Mouse (Mus musculus): Measurements from ENCODE around the gene Kpna2.
"Not testable (repeated sequence)": the region's sequence is repeated elsewhere in the genome, so short reads cannot be mapped to it uniquely, and the experiment has no call there.

Kpna2 gene

DNA sequence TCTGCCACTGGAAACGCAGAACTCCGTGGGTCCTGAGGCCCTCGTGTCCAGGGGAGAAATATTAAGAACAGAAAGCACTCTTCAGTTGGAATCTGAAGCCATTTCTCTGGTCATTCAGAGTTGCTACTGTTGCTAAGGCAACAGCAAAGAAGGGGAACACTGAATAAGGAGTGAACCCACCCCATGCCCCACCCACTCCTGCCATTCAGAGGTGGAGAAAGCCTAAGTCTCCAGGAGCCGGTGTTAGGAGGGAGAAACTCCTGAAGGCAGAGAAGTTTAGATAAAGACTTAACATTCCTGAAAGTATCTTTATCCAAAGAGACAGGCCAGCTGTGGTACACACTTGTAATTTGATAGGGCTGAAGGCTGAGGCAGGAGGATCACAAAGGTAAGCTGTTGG, 20.0 kb upstream of the Kpna2 start:
- in situ Hi-C loops (cut with MboI; ENCODE audit: low sequenced_read_pairs), result no loop called here

GRCm38 (mm10) chr11:107018606-107019005, 19.3 kb upstream of the Kpna2 start:
- in situ Hi-C loops (cut with MboI; ENCODE audit: low sequenced_read_pairs), result no loop called here

DNA sequence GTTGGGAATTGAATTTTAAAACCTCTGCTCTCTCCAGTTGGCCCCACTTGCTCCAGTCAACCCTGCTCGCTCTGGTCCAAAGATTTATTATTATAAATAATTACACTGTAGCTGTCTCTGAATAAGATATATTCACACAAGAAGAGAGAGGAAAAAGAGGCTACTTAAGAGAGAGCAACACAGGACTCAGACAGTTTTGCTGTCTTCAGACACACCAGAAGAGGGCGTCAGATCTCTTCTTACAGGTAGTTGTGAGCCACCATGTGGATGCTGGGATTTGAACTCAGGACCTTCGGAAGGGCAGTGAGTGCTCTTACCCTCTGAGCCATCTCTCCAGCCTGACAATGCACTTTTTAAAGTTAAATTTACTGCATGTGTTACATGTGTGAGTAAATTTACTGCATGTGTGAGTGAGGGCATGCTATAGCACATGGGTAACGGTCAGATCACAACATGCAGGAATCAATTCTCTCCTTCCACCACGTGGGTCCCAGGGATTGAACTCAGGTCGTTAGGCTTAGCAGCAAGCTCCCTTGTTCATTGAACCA, 18.1 kb upstream of the Kpna2 start:
- in situ Hi-C loops (cut with MboI; ENCODE audit: low sequenced_read_pairs), result no loop called here

DNA sequence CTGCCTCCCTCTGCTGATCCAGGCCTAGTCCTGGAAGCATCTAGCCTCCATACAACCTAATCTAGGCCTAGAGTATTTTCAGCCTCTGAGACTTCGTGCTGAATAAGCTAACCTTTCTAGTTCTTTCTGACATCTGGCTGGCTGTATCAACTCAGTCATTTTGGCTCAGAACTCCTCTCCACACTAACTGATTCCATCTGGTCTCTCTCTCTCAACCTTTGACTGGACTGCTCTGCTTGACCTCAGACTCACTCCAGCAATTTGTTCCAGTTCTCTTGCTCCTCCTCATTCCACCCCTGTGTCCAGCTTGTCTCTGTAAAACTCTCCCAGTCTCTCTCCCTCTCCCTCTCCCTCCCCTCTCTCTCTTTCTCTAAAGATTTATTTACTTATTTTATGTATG, 17.6 kb upstream of the Kpna2 start:
- in situ Hi-C loops (cut with MboI; ENCODE audit: low sequenced_read_pairs), result no loop called here

GRCm38 (mm10) chr11:107015535-107016187, 16.3 kb upstream of the Kpna2 start:
- in situ Hi-C loops (cut with MboI; ENCODE audit: low sequenced_read_pairs), result not testable (repeated sequence)

DNA sequence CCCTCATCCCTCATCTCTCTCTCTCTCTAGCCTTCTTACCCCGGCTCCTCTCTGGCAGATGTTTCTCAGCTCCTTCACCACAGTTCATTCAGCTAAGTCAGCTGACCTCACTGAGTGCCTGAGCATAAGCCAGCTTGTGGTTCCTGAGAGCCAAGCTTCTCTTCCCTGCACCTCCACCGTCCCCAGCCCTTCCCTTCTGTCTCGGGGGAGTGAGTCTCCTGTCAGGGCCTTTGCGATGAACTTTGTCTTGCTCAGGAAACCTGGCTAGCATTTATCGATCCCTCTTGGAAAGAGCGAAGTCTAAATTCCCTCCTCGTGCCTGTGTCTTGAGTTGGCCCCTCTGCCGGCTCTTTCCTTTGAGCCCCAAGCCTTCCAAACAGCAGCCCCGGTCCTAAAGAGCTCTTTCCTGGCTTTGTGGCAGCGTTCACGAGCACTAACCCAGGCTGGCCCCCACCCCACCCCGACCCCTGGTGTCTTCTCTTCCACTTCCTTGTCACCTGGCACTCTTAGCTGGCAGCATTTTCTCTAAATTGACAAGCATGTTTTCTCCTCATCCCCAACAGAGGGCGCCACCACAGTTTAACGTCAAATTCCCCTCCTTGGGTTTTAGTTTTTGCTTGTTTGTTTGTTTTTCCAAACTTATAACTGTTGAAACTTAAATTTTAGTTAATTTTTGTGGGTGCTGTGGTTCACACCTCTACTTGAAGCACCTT, 15.4 kb upstream of the Kpna2 start:
- in situ Hi-C loops (cut with MboI; ENCODE audit: low sequenced_read_pairs), result no loop called here

DNA sequence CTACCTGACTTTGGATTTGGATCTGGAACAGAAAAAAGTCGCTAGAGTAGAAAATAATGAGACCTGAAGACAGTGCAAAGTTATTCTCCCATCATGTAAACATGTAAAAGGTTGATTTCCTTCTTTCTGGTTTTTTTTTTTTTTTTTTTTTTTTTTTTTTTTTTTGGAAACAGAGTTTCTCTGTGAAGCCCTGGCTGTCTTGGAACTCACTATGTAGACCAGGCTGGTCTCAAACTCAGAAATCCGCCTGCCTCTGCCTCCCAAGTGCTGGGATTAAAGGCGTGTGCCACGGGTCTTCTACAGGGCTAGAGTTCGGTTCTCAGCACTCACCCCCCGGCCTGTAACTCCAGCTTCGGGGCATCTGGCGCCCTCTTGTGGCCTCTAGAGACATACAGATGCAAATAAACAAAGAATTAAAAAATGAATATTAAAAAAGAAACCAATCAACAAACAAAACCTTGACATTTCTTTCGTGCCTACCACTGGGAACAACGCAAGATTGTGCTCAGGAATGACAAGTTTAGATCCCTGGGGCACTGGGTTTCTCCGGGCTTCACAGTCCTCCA, 14.8 kb upstream of the Kpna2 start:
- in situ Hi-C loops (cut with MboI; ENCODE audit: low sequenced_read_pairs), result no loop called here

DNA sequence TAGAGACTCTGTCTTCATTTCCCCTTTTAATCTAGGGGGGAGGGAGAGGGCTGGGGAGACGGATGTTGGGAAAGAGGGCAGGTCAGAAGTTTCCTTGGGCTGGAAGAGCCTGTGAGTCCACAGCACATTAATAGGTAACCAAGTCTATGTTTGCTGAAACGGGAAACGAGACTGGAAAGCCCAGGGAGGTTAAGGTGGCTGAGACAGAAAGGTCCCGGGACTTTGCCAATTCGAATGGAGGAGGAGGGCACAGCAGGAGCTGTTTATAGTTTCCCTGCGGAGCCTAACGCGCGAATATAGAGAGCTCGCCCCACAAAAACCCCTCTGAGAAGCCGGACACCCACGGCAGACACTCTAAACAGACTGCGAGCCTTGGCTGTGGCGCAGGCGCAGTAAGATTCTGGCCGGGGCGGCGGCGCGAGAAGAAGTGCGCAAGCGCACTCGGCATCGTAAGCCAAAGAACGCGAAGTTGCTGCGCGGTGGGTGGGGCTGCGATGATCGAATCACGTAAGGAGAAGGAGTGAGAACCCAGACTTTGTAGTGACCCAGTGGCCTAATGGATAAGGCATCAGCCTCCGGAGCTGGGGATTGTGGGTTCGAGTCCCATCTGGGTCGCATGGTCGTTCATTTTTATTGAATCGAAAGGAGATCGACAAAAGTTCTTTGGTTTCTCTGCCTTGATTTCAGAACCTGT, 13.1 kb upstream of the Kpna2 start:
- in situ Hi-C loops (cut with MboI; ENCODE audit: low sequenced_read_pairs), result no loop called here

- in situ Hi-C loops (cut with MboI; ENCODE audit: low sequenced_read_pairs), result no loop called here
These were observed 12.5 kb upstream of the Kpna2 start for GRCm38 (mm10) chr11:107011669-107012323.

- in situ Hi-C loops (cut with MboI; ENCODE audit: low sequenced_read_pairs), result no loop called here
These were observed 11.8 kb upstream of the Kpna2 start for GRCm38 (mm10) chr11:107011171-107011570.

DNA sequence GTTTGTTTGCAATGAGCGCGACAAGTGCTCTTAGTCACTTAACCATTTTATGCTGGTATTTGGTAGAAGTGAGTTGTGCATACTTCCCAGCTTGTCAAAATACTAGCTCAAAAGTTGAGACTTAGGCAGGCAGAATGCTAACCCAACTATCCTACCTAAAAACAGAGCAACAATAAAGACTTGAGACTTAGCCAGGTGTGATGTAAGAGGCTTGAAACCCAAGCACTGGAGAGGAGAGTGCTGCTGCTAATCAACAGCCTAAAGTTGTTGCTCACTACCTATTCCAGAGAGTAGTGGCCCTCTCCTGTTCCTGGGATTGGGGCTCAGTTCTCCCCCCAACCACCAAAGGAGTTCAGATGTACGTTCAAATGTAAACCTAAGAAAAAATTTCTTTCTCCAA, 11.1 kb upstream of the Kpna2 start:
- in situ Hi-C loops (cut with MboI; ENCODE audit: low sequenced_read_pairs), result no loop called here

- in situ Hi-C loops (cut with MboI; ENCODE audit: low sequenced_read_pairs), result no loop called here
These were observed 6.2 kb upstream of the Kpna2 start for GRCm38 (mm10) chr11:107005538-107005937.

DNA sequence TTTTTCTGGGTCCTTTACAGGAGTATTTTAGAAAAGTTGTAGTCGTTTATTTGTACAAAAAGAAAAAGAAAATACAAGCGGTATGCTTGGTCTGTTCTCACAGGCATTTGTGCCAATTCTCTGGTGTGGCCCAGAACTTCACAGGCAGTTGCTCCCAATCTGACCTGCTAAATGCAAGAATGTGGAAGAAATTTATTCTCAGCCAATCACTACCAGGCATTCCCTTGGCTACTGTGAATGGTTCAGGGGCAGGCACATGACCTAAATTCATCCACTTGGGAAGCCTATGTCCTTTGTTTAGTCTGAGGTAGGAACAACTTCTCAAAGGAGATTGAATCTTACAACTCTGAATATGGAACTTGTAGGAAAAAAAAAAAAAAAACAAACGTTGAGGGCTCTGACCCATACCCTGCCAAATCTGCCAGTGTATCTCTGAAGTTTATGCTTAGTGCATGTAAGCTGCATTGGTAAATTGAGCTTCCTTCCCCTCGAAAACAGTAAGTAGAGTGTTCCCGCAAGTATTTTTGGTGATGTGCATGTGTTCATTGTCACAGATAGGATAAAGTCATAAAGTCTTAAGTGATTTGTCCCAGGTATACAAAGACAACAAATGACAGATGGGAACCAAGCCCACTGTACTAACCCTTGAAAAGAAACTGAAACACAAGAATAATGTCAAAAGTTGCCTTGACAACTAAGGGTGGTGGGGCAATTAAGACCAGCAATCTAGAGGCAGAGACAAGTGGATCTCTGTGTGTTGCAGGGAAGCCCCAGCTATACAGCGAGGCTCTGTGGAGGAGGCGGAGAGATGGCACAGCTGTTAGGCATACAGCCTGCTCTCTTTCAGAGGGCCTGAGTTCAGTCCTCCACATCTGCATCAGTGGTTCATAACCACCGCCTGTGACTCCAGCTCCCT, 2.7 kb upstream of the Kpna2 start:
- in situ Hi-C loops (cut with MboI; ENCODE audit: low sequenced_read_pairs), result no loop called here

GRCm38 (mm10) chr11:106999949-107000513, 690 bp upstream of the Kpna2 start:
- in situ Hi-C loops (cut with MboI; ENCODE audit: low sequenced_read_pairs), result no loop called here

DNA sequence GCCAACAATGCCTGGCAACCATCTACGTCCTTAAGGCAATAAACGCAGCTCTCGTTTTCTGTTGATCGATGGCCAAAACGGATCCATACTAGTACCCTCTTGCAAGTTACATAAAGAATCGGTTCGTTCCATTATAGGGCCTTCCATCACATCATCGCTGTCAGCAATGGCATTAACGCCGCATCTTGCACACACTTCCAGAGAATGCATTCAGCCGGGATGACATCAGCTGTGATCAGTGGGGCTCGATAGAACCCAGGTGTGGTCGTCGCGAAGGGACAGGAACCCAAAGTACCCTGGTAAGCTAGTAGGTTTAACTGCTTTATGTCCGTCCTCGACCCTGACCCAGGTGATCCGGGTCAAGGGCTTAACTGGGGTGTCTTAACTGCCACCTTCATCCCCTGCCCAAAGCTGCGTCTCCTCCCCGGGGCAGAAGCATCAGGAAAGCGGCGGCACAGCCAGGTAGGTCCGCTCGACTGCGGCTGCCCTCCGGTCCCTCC, 640 bp downstream of the Kpna2 start:
- in situ Hi-C loops (cut with MboI; ENCODE audit: low sequenced_read_pairs), result no loop called here

- in situ Hi-C loops (cut with MboI; ENCODE audit: low sequenced_read_pairs), result no loop called here
These were observed 1.4 kb downstream of the Kpna2 start for GRCm38 (mm10) chr11:106997976-106998375.

GRCm38 (mm10) chr11:106996492-106996891, 2.8 kb downstream of the Kpna2 start:
- in situ Hi-C loops (cut with MboI; ENCODE audit: low sequenced_read_pairs), result not testable (repeated sequence)

DNA sequence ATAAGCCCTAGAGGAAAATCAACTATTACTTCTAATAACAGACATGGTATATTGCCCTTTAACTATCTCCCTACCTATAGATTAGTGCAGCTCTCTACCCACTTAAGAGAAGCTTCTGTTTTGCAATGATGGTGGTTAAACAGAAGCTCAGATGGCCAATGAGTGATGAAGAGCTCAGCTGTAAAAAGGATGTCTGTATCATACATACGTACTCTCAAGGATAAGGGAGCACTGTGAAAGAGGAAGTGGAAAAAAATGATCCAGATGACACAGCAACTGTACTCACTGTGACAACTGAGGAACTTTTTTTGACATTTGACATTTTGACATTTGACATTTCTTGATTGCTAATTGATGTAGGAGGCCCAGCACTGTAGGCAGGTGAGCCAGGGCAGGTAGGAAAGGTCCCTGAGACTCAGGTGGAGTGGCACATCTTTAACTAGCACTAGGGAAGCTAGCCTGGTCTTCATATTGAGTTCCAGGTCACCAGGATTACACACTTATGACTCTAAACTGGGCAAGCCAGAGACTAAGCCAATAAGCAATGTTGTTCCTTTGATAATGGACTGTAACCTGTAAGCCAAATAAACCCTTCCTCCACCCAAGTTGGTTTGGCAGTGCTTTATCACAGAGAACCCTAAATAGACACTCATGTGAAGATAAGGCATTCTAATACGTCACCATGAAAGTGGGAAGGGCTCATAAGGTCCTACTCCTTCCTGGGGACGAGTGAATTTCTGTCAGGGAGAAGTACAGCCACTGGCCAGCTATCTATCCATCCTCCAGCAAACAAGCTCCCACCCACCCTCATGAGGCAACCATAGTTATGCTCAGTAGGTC, 4.9 kb downstream of the Kpna2 start:
- in situ Hi-C loops (cut with MboI; ENCODE audit: low sequenced_read_pairs), result no loop called here

Data from CH12F3 (cell line).